18 mouse cellular contexts compared by ENCODE assay signal in genomic region chr4:24219074-24219497, GRCm38 (mm10).
DNase-seq lines count a peak whose midpoint lies in the region; ATAC-seq and TF ChIP-seq lines count a peak whose summit lies in the region.
"Had no signal": no experiment of that assay in that cellular context is flagged by ENCODE, and none has a peak within 500 bp of the region (broad histone marks: within the 10 kb centered on the region; RNA-seq: fewer than 3 reads in every experiment).

No protein-coding gene starts in this region.

- no peaks in the 10 kb centered on the region for H3K36me3 ChIP-seq in midbrain, embryonic 11.5 days (ENCODE audit: control insufficient read depth, insufficient read depth, low read length)
- no peaks in the 10 kb centered on the region for H3K36me3 ChIP-seq in midbrain, embryonic 10.5 days
- no peaks in the 10 kb centered on the region for H3K36me3 ChIP-seq in forebrain, postnatal 0 days (ENCODE audit: insufficient read depth)
- no peaks in the 10 kb centered on the region for H3K36me3 ChIP-seq in midbrain, embryonic 15.5 days (replicated peaks)
- H3K36me3 ChIP-seq: embryonic facial prominence, embryonic 13.5 days; limb, embryonic 13.5 days had no signal

- no peak overlapping the region for H3K4me3 ChIP-seq in midbrain, embryonic 11.5 days (ENCODE audit: low read depth, low read length)
- no peak overlapping the region for H3K4me3 ChIP-seq in midbrain, embryonic 10.5 days
- no peak overlapping the region for H3K4me3 ChIP-seq in forebrain, postnatal 0 days (ENCODE audit: low read depth, low read length)
- no peak overlapping the region for H3K4me3 ChIP-seq in midbrain, embryonic 15.5 days
- H3K4me3 ChIP-seq: embryonic facial prominence, embryonic 13.5 days; limb, embryonic 13.5 days; myocyte had no signal

- H3K4me1 ChIP-seq in midbrain, embryonic 11.5 days (ENCODE audit: control insufficient read depth, insufficient read depth, low read length) = no peaks in the 10 kb centered on the region
- H3K4me1 ChIP-seq in midbrain, embryonic 10.5 days = peaks cover 9% of the 10 kb centered on the region
- peaks cover 12% of the 10 kb centered on the region for H3K4me1 ChIP-seq in forebrain, postnatal 0 days (ENCODE audit: insufficient read depth)
- H3K4me1 ChIP-seq in midbrain, embryonic 15.5 days = peaks cover 17% of the 10 kb centered on the region
- H3K4me1 ChIP-seq: embryonic facial prominence, embryonic 13.5 days; limb, embryonic 13.5 days had no signal

- H3K4me2 ChIP-seq in midbrain, embryonic 11.5 days = no peak overlapping the region
- no peak overlapping the region for H3K4me2 ChIP-seq in forebrain, postnatal 0 days (ENCODE audit: low read depth)
- H3K4me2 ChIP-seq in midbrain, embryonic 15.5 days = no peak overlapping the region
- H3K4me2 ChIP-seq: embryonic facial prominence, embryonic 13.5 days; limb, embryonic 13.5 days had no signal

- ATAC-seq in midbrain, embryonic 11.5 days (ENCODE audit: low FRiP score) = peak; percentile 79
- ATAC-seq in forebrain, postnatal 0 days = peak; percentile 40
- peak; percentile 78 for ATAC-seq in midbrain, embryonic 15.5 days (replicated peaks)
- ATAC-seq: lung, postnatal 0 days had no signal

- no peaks in the 10 kb centered on the region for H3K27me3 ChIP-seq in midbrain, embryonic 11.5 days (ENCODE audit: control insufficient read depth, insufficient read depth, low read length)
- H3K27me3 ChIP-seq in midbrain, embryonic 10.5 days (ENCODE audit: low read depth, poor library complexity, severe bottlenecking) = no peaks in the 10 kb centered on the region
- no peaks in the 10 kb centered on the region for H3K27me3 ChIP-seq in forebrain, postnatal 0 days (ENCODE audit: insufficient read depth, low read length)
- H3K27me3 ChIP-seq in midbrain, embryonic 15.5 days (replicated peaks) = no peaks in the 10 kb centered on the region
- H3K27me3 ChIP-seq: embryonic facial prominence, embryonic 13.5 days; limb, embryonic 13.5 days had no signal

- no peak overlapping the region for H3K27ac ChIP-seq in midbrain, embryonic 11.5 days (ENCODE audit: low read depth, low read length)
- no peak overlapping the region for H3K27ac ChIP-seq in midbrain, embryonic 10.5 days (replicated peaks)
- peak overlapping the region; percentile 64 for H3K27ac ChIP-seq in forebrain, postnatal 0 days (ENCODE audit: low read depth, low read length)
- H3K27ac ChIP-seq in midbrain, embryonic 15.5 days = no peak overlapping the region; the same call in 1 of the 2 replicates
- H3K27ac ChIP-seq: embryonic facial prominence, embryonic 13.5 days; limb, embryonic 13.5 days; liver, embryonic 14.5 days had no signal

- no peak for DNase-seq in midbrain, embryonic 11.5 days (ENCODE audit: low spot score, missing footprints)
- DNase-seq in midbrain, embryonic 10.5 days (ENCODE audit: low spot score) = no peak
- DNase-seq in forebrain, postnatal 0 days = peak; percentile 28
- no peak for DNase-seq in gastrocnemius, postnatal 25 days
- no peak for DNase-seq in thymus, postnatal 14 days
- no peak for DNase-seq in spleen, postnatal 14 days (ENCODE audit: low spot score in 2 of 2)
- no peak for DNase-seq in thymus, postnatal 4 days
- DNase-seq: adrenal gland, adult 8-10 months; cerebellum, adult 11-12 months; kidney, adult 8-10 months; kidney, postnatal 25 days; layer of hippocampus, adult 9-11 months had no signal

- H3K9ac ChIP-seq in midbrain, embryonic 11.5 days (ENCODE audit: low read length) = no peak overlapping the region
- 0 out of 2 replicates have a peak overlapping the region, but pooled peaks have one; percentile 0 for H3K9ac ChIP-seq in forebrain, postnatal 0 days
- H3K9ac ChIP-seq in midbrain, embryonic 15.5 days = no peak overlapping the region
- H3K9ac ChIP-seq: embryonic facial prominence, embryonic 13.5 days; limb, embryonic 13.5 days; liver, embryonic 14.5 days had no signal

- H3K9me3 ChIP-seq in midbrain, embryonic 11.5 days (ENCODE audit: control insufficient read depth, low read length) = no peaks in the 10 kb centered on the region
- H3K9me3 ChIP-seq in midbrain, embryonic 10.5 days (replicated peaks) = no peaks in the 10 kb centered on the region
- no peaks in the 10 kb centered on the region for H3K9me3 ChIP-seq in forebrain, postnatal 0 days (ENCODE audit: low read length)
- H3K9me3 ChIP-seq in midbrain, embryonic 15.5 days = no peaks in the 10 kb centered on the region
- H3K9me3 ChIP-seq: embryonic facial prominence, embryonic 13.5 days; limb, embryonic 13.5 days had no signal

- WGBS in midbrain, embryonic 11.5 days = 45% methylated on average over 4 of the region's 4 CpGs
- WGBS in midbrain, embryonic 10.5 days = 69% methylated on average over 4 of the region's 4 CpGs
- 21% methylated on average over 4 of the region's 4 CpGs for WGBS in forebrain, postnatal 0 days
- WGBS in midbrain, embryonic 15.5 days = 25% methylated on average over 4 of the region's 4 CpGs

- TF ChIP-seq CTCF in forebrain, postnatal 0 days (IDR thresholded peaks at IDR 0.05; ENCODE audit: low read depth) = no peak
